Mouse (Mus musculus) heart, embryonic 11.5 days (tissue): Measurements from ENCODE around the gene Cd109. TPM values are rescaled to one million over a fixed set of nuclear protein-coding genes. Genes with fewer than 3 reads are reported as not detected.

Experiments used
- ATAC-seq: fragments of 200-750 bp; cut with Nextera tagmentation; replicated peaks from 2 replicates; pipeline ENCODE4 v1.8.0; 2017; ENCODE audit warnings: moderate library complexity; ENCODE audit not compliant: insufficient number of reproducible peaks, low FRiP score, low TSS enrichment
- H3K27ac ChIP-seq: fragments of 300-500 bp; sonication (generic); 2 replicates; pipeline ENCODE4 v1.5.1; 2014; ENCODE audit warnings: mild to moderate bottlenecking, low read depth, low read length
- H3K27me3 ChIP-seq: fragments of 300-500 bp; sonication (generic); 2 replicates; pipeline ENCODE4 v1.6.1; 2014; ENCODE audit warnings: mild to moderate bottlenecking, low read length, mixed read lengths; ENCODE audit not compliant: control insufficient read depth, insufficient read depth
- H3K36me3 ChIP-seq: fragments of 300-500 bp; sonication (generic); 2 replicates; pipeline ENCODE4 v1.6.1; 2014; ENCODE audit warnings: mild to moderate bottlenecking, low read length, moderate library complexity, mixed read lengths; ENCODE audit not compliant: control insufficient read depth, insufficient read depth
- H3K4me1 ChIP-seq: fragments of 300-500 bp; sonication (generic); 2 replicates; pipeline ENCODE4 v1.6.1; 2014; ENCODE audit warnings: low read length; ENCODE audit not compliant: control insufficient read depth, insufficient read depth
- H3K4me2 ChIP-seq: fragments of 300-500 bp; sonication (generic); 2 replicates; pipeline ENCODE4 v1.6.1; 2014; ENCODE audit warnings: mild to moderate bottlenecking, moderate library complexity
- H3K4me3 ChIP-seq: fragments of 300-500 bp; sonication (generic); 2 replicates; pipeline ENCODE4 v1.5.1; 2014; ENCODE audit warnings: low read depth, low read length
- H3K9ac ChIP-seq: fragments of 300-500 bp; sonication (generic); 2 replicates; pipeline ENCODE4 v1.6.1; 2014; ENCODE audit warnings: mild to moderate bottlenecking, low read depth, low read length, moderate library complexity
- H3K9me3 ChIP-seq: fragments of 300-500 bp; sonication (generic); replicated peaks from 2 replicates; pipeline ENCODE4 v1.6.1; 2016; ENCODE audit warnings: low read length; ENCODE audit not compliant: control insufficient read depth
- WGBS: fragments of 180-500 bp; shearing (Covaris S2); extraction: QIAGEN DNeasy Blood & Tissue Kit; methylation state at CpG from one replicate; pipeline ENCODE4 v1.1.7; 2014; ENCODE audit not compliant: insufficient replicate concordance; 5-methylcytosine and 5-hydroxymethylcytosine counted together
- polyA plus RNA-seq: library from polyadenylated mRNA; unstranded; fragments of >200 nt; fragmentation: Nextera tagmentation; extraction: Ambion mirVana; gene quantifications from 2 replicates; pipeline ENCODE4 v1.2.1, GENCODE M21; 2014

Cd109 gene
- polyA plus RNA-seq, 1 experiment from 2014 or later, result 1.7 TPM

DNA sequence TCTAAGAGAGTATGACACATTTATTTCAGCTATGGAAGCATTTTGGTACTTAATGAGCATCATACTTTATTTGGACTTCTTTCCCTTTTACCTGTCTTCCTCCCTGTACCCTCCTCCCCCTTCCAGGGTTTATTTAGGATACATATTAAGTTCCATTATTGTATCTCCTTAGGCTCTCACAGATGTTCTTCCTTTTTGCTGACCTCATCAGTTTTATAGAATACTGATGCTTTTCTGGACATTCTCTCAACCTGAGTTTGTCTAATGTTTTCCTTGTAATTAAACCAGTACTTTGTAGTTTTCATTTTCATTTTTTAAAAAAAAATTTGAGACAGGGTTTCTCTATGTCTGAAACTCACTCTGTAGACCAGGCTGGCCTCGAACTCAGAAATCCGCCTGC lies 24.9 kb upstream of the Cd109 start:
- H3K27ac ChIP-seq, result no peak overlapping the region
- no peaks in the 10 kb centered on the region for H3K36me3 ChIP-seq
- H3K4me2 ChIP-seq, result no peak overlapping the region
- H3K4me1 ChIP-seq, result no peaks in the 10 kb centered on the region
- H3K9ac ChIP-seq, result no peak overlapping the region
- H3K27me3 ChIP-seq, result no peaks in the 10 kb centered on the region
- 85% methylated on average over 2 of the region's 2 CpGs for WGBS
- no peak for ATAC-seq
- no peaks in the 10 kb centered on the region for H3K9me3 ChIP-seq
- H3K4me3 ChIP-seq, result no peak overlapping the region

DNA sequence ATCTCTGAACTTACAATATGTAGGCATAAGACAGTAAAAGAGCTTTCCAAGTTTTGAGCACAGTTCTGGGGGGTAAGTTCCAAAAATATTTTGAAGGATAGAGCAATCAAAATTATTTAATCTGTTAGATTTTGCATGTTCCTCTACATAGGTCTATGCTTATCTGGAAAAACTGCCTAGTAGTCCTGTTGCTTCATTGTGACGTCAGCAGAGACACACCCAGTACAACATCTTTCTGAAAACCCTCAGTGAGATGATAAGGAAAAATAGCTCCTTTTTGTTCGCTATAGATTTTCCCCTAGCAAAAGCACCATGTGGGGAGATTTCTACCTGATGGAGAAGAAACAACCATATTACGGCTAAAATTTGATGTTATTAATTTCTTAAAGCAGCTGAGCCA lies 20.1 kb upstream of the Cd109 start:
- no peaks in the 10 kb centered on the region for H3K9me3 ChIP-seq
- H3K4me2 ChIP-seq, result no peak overlapping the region
- no peak overlapping the region for H3K9ac ChIP-seq
- H3K36me3 ChIP-seq, result no peaks in the 10 kb centered on the region
- no peak for ATAC-seq
- no peak overlapping the region for H3K27ac ChIP-seq
- no peaks in the 10 kb centered on the region for H3K27me3 ChIP-seq
- H3K4me3 ChIP-seq, result no peak overlapping the region
- H3K4me1 ChIP-seq, result no peaks in the 10 kb centered on the region
- WGBS, result 76% methylated on average over 3 of the region's 3 CpGs

DNA sequence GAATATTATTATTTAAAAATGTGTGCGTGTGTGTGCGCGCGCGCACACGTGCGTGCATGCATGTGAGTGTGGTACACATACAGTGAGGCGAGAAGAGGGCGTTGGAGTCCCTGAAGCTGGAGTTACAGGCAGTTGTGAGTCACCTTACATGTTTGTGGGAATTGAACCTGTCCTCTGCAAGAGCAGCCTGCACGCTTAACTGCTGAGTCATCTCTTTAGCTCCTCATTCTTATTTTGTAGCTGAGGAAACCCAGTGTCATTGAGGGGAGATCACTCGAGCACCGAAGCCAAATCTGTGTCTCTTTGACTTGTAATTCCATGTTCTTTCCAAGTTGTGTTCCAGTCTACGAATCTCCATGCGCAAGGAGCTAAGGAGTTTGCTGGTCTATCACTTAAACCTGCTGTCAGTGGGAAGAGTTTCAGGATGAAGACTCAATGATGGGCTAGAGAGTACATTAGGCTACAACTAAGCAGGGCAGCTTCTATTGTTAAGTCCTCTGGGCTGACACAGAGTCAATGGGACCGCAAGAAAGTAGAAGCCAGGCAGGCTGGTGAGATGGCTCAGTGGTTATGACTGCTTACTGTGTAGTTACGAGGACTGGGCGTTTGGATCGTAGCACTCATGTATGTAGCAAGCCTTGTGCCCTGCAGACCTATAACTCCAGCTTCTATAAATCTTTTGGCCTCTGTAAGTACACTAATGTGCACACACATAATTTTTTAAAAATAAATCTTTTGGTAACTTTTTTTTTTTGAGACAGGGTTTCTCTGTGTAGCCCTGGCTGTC lies 19.4 kb upstream of the Cd109 start:
- H3K4me3 ChIP-seq, result no peak overlapping the region
- H3K27me3 ChIP-seq, result no peaks in the 10 kb centered on the region
- no peaks in the 10 kb centered on the region for H3K36me3 ChIP-seq
- no peaks in the 10 kb centered on the region for H3K9me3 ChIP-seq
- H3K4me2 ChIP-seq, result no peak overlapping the region
- no peak overlapping the region for H3K9ac ChIP-seq
- ATAC-seq, result no peak
- H3K27ac ChIP-seq, result no peak overlapping the region
- no peaks in the 10 kb centered on the region for H3K4me1 ChIP-seq
- 85% methylated on average over 18 of the region's 18 CpGs for WGBS

DNA sequence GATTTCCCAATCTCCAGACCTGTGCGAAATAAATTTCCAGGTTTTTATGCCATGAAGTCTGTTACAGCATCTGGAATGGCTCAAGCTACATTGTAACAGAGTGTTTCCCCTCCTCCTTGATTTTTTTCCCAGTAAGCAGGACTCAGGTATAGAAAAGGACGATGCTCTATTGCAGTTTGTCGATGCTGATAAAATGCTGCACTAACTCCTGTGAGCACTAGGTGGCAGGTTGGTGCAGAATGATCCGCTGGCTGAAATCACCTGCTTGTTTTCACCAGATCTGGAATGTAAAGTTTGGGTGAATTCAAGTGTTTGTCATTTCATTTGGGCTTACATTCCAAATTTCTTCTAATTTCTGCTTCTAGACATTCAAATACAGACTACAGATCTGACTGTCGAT lies 18.5 kb upstream of the Cd109 start:
- no peak overlapping the region for H3K4me2 ChIP-seq
- WGBS, result 2% methylated on average over 5 of the region's 5 CpGs
- ATAC-seq, result no peak
- no peaks in the 10 kb centered on the region for H3K9me3 ChIP-seq
- no peaks in the 10 kb centered on the region for H3K36me3 ChIP-seq
- no peak overlapping the region for H3K4me3 ChIP-seq
- no peak overlapping the region for H3K27ac ChIP-seq
- no peak overlapping the region for H3K9ac ChIP-seq
- no peaks in the 10 kb centered on the region for H3K27me3 ChIP-seq
- H3K4me1 ChIP-seq, result no peaks in the 10 kb centered on the region

DNA sequence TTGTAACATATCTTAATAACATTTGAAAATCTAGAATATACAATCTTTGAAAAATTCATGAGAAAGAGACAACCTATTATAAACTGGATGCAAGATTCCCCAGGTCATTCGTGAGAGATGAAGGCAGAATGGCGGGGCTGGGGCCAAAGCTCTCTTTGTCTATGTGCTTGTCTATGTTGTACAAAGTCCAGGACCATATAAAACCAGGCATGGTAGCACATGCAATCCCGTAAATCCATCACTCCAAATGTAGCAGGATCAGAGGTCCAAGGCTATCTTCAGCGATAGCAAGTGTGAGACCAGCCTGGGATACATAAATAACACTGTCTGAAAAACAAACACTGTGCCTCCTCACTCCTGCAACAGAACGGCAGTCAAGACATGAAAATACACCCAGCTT lies 15.4 kb upstream of the Cd109 start:
- Histone ChIP-seq H3K27ac (no peak overlapping the region), H3K9ac (no peak overlapping the region), H3K27me3 (no peaks in the 10 kb centered on the region), H3K4me2 (no peak overlapping the region), H3K4me1 (no peaks in the 10 kb centered on the region), H3K9me3 (no peaks in the 10 kb centered on the region), H3K4me3 (no peak overlapping the region), H3K36me3 (no peaks in the 10 kb centered on the region)
- 72% methylated on average over 5 of the region's 5 CpGs for WGBS
- ATAC-seq, result no peak

DNA sequence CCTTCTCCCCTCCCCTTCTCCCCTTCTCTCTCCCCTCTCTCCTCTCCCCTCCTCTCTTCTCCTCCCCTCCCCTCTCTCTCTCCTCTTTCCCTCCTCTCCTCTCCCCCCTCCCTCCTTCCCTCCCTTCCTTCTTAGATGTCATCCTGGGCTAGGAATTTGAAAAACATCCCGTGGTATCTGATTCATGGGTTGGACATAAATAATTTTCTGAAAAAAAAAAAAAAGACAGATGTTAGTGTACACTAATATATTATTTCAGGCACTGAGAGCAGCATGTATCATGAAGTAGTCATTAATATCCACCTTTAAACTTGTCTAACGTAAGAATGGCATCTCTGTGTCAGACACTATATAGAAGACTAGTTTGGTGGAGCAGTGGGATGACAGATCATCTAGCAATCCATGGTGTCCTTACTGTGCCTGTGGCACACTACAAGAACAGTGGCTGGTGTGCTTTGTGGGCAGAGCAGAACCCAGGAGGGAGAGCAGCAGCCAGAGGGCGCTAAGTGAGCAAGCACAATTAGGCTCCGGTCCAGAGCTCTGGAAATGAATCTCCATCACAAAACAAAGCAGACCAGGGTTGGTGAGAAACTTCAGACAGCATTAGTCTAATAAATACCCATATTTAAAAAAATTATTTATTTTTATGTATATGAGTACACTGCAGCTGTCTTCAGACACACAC lies 14.2 kb upstream of the Cd109 start:
- Histone ChIP-seq H3K4me3 (no peak overlapping the region), H3K36me3 (no peaks in the 10 kb centered on the region), H3K9me3 (no peaks in the 10 kb centered on the region), H3K27me3 (no peaks in the 10 kb centered on the region), H3K9ac (no peak overlapping the region), H3K4me1 (no peaks in the 10 kb centered on the region), H3K27ac (no peak overlapping the region), H3K4me2 (no peak overlapping the region)
- ATAC-seq, result no peak
- 57% methylated on average over 4 of the region's 4 CpGs for WGBS

DNA sequence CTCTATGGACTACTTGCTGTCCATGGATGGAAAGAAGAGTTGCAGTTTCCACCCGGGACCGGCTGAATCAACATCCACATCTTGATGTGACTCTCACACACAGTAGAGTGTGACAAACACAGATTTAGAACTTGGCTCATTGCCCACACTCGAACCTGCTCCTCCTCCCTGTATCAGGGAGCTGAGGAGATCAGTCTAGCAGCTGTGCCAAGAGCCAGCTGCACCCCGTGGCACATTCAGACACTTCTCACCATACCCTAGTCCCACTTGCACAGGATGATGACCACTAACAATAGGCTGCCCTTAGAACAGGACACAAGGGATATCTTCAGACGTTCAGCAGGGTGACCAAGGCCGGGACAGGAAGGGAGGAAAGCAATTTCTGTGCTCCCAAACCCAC lies 1.1 kb upstream of the Cd109 start:
- peaks cover 12% of the 10 kb centered on the region; the same call in 1 of the 2 replicates for H3K27me3 ChIP-seq
- no peak overlapping the region for H3K4me3 ChIP-seq
- H3K4me1 ChIP-seq, result no peaks in the 10 kb centered on the region
- no peak for ATAC-seq
- H3K4me2 ChIP-seq, result no peak overlapping the region
- H3K9ac ChIP-seq, result no peak overlapping the region
- H3K9me3 ChIP-seq, result no peaks in the 10 kb centered on the region
- H3K36me3 ChIP-seq, result no peaks in the 10 kb centered on the region
- WGBS, result 43% methylated on average over 6 of the region's 6 CpGs
- no peak overlapping the region for H3K27ac ChIP-seq

DNA sequence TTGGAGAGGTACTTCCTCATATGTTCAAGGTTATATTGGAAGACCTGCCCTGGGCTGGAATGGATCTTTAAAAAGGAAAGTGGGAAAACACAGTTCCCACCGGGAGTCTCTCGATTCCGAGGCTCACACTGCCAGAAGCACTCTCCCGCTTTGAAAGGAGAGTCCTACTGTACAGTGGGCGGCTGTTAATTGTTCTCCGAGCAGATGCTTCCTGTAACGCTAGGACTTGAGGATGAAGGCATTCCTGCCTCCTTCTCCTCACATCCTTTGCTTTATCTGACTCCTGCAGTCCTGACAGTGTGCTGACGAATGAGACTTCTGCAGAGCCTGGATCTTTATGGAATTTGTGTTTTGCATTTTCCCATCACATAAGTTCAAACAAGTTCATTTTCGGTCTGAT lies 3.9 kb downstream of the Cd109 start:
- Histone ChIP-seq H3K4me1 (no peaks in the 10 kb centered on the region), H3K9me3 (no peaks in the 10 kb centered on the region), H3K27me3 (peaks cover 9% of the 10 kb centered on the region; the same call in 1 of the 2 replicates), H3K27ac (no peak overlapping the region), H3K9ac (no peak overlapping the region), H3K4me2 (no peak overlapping the region), H3K4me3 (no peak overlapping the region), H3K36me3 (no peaks in the 10 kb centered on the region)
- 61% methylated on average over 9 of the region's 9 CpGs for WGBS
- no peak for ATAC-seq

DNA sequence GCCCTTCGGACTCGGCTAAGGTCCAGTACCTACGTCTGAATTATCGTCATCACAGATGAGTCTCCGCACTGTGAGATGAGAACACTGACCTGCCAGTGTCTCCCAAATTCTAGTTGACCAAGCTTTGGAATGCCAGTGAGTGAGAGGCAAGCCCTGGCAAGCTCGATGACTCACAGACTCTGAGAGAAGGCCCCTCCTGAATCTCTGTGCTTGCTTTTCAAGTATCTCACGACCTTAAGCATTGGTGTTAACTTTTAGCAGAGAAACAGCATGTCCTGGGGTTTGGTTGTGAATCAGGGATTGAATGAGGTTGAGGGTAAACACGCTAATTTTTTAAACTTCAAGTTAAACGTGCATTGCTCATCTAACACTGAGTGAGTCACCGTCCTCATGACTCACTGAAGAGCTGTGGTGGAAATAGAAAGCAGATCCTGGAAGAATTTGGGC lies 8.0 kb downstream of the Cd109 start:
- Histone ChIP-seq H3K27me3 (no peaks in the 10 kb centered on the region), H3K9me3 (no peaks in the 10 kb centered on the region), H3K4me1 (no peaks in the 10 kb centered on the region), H3K4me2 (no peak overlapping the region), H3K9ac (no peak overlapping the region), H3K36me3 (no peaks in the 10 kb centered on the region), H3K4me3 (no peak overlapping the region), H3K27ac (no peak overlapping the region)
- ATAC-seq, result no peak
- 67% methylated on average over 10 of the region's 10 CpGs for WGBS
